Mouse (Mus musculus) ES-E14 (cell line): ENCODE data around the gene Nudt1. TPM values are rescaled to one million over a fixed set of nuclear protein-coding genes. Genes with fewer than 3 reads are reported as not detected.
A peak's percentile ranks its signal among the peaks of the same experiment; 100 is the strongest.

Source experiments
- DNase-seq: peaks from one replicate; pipeline ENCODE4 v3.0.0-alpha.2; 2013; ENCODE audit warnings: low read depth, low spot score
- H3K27ac ChIP-seq: 2 replicates; pipeline ENCODE4 v1.5.1; 2012; ENCODE audit warnings: low read depth, mild to moderate bottlenecking, low read length, moderate library complexity, mixed read lengths; ENCODE audit not compliant: poor library complexity, insufficient read depth, severe bottlenecking
- H3K36me3 ChIP-seq: 2 replicates; pipeline ENCODE4 v1.6.1; 2012; ENCODE audit warnings: mild to moderate bottlenecking, low read length, moderate library complexity, mixed read lengths; ENCODE audit not compliant: control insufficient read depth, poor library complexity, insufficient read depth, severe bottlenecking
- H3K4me1 ChIP-seq, 2 experiments: fragments of 150-350 bp in 1 of 2; sonication (generic) in 1 of 2; 2 replicates each; pipeline ENCODE4 v1.6.1; 2012; ENCODE audit warnings: low read length in 2 of 2, mild to moderate bottlenecking in 1 of 2, mixed read lengths in 1 of 2; ENCODE audit not compliant: control insufficient read depth in 2 of 2, insufficient read depth in 2 of 2, poor library complexity in 1 of 2
- H3K4me3 ChIP-seq, 2 experiments: fragments of 150-350 bp in 1 of 2; sonication (generic) in 1 of 2; 2 replicates each; pipeline ENCODE4 v1.5.1; 2012; ENCODE audit warnings: low read length in 2 of 2, low read depth in 1 of 2, mild to moderate bottlenecking in 1 of 2, mixed read lengths in 1 of 2; ENCODE audit not compliant: insufficient read depth in 1 of 2, poor library complexity in 1 of 2, severe bottlenecking in 1 of 2
- H3K9ac ChIP-seq: 2 replicates; pipeline ENCODE4 v1.6.1; 2012; ENCODE audit warnings: low read depth, mild to moderate bottlenecking, low read length, mixed read lengths; ENCODE audit not compliant: poor library complexity, insufficient read depth, severe bottlenecking
- H3K9me3 ChIP-seq: fragments of 150-350 bp; sonication (generic); 2 replicates; pipeline ENCODE4 v1.6.1; 2012; ENCODE audit warnings: low read depth, mild to moderate bottlenecking, low read length; ENCODE audit not compliant: control insufficient read depth, insufficient read depth
- CHD2 ChIP-seq: IDR thresholded peaks from 2 replicates; pipeline ENCODE4 v1.6.1; 2014; ENCODE audit warnings: mild to moderate bottlenecking, low read depth, low read length, inconsistent platforms
- HCFC1 ChIP-seq: IDR thresholded peaks from 2 replicates; pipeline ENCODE4 v1.6.1; 2012; ENCODE audit warnings: low read length, inconsistent platforms, borderline replicate concordance; ENCODE audit not compliant: insufficient read depth
- MAFK ChIP-seq: IDR thresholded peaks from 2 replicates; pipeline ENCODE4 v1.6.1; 2014; ENCODE audit warnings: mild to moderate bottlenecking, low read depth, low read length, inconsistent platforms; ENCODE audit not compliant: insufficient read depth
- ZC3H11A ChIP-seq: IDR thresholded peaks from 2 replicates; pipeline ENCODE4 v1.6.1; 2012; ENCODE audit warnings: low read depth, mild to moderate bottlenecking, inconsistent platforms, low read length, borderline replicate concordance
- ZNF384 ChIP-seq: IDR thresholded peaks from 2 replicates; pipeline ENCODE4 v1.6.1; 2012; ENCODE audit warnings: low read depth, low read length, inconsistent platforms
- in situ Hi-C, 2 experiments: fragments of 600-800 bp; cut with MboI; formaldehyde crosslinking; loops; one replicate each; pipeline ENCODE4 v1.15.1; 2025; ENCODE audit warnings: low sequenced_read_pairs in 2 of 2, inconsistent platforms in 1 of 2; ENCODE audit not compliant: unreplicated experiment in 2 of 2
- total RNA-seq: library from RNA; depleted of rRNA; stranded (reverse); fragments of 300-350 nt; gene quantifications from 2 replicates; pipeline ENCODE4 v1.2.3, GENCODE M21; 2012

Nudt1 gene
- total RNA-seq, 1 experiment, result 67.7 TPM

- H3K27ac ChIP-seq, result no peak overlapping the region
- TF ChIP-seq CHD2 (no peak), HCFC1 (no peak), ZNF384 (no peak), ZC3H11A (no peak), MAFK (no peak)
- H3K9ac ChIP-seq, result no peak overlapping the region
- DNase-seq, result no peak
- peaks cover 0 to 4% of the 10 kb centered on the region in 2 experiments; a peak in 1 of 4 replicates for H3K4me1 ChIP-seq
- H3K9me3 ChIP-seq, result no peaks in the 10 kb centered on the region
- H3K4me3 ChIP-seq, result no peak overlapping the region
- H3K36me3 ChIP-seq, result peaks cover 27% of the 10 kb centered on the region; the same call in 1 of the 2 replicates
- in situ Hi-C loops, result loop anchor here in 1 of 2 experiments (25.0 kb wide), 1 partner anchor 452 kb away; the partner anchor contains the start of genes Gm26938 and Psmg3
Observed at GRCm38 (mm10) chr5:140289161-140289560, 32.3 kb upstream of the Nudt1 start.

DNA sequence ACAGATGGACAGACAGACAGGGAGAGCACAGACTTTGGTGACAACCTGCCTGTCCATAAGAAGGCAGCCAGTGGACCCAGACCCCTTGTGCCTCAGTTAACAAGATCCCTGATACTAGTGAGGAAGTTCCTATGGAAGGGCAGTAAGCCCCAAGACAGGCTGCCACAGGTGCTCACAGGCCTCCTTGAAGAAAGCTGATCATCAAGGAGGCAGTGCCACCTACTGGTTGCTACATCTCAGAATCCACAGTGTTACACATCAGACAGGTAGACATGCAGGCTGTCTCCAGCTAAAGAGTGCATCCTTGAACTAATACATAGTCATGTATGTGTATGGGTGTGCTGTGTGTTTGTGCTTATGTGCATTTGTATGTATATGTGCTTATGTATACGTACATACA is 29.3 kb upstream of the Nudt1 start:
- TF ChIP-seq ZC3H11A, result peak; percentile 30; the same call in 1 of the 2 replicates
- no peak for TF ChIP-seq CHD2
- TF ChIP-seq MAFK, result no peak
- Histone ChIP-seq H3K4me1 (no peaks in the 10 kb centered on the region), H3K36me3 (peaks cover 40% of the 10 kb centered on the region), H3K9me3 (no peaks in the 10 kb centered on the region), H3K9ac (no peak overlapping the region), H3K27ac (no peak overlapping the region), H3K4me3 (no peak overlapping the region)
- in situ Hi-C loops, result loop anchor here in 1 of 2 experiments (25.0 kb wide), 1 partner anchor 455 kb away; the partner anchor contains the start of genes Gm26938 and Psmg3
- peak; percentile 40 for DNase-seq

GRCm38 (mm10) chr5:140298291-140298690 is 23.2 kb upstream of the Nudt1 start:
- in situ Hi-C loops, result loop anchor here in 1 of 2 experiments (25.0 kb wide), 1 partner anchor 461 kb away; the partner anchor contains the start of genes Gm26938 and Psmg3
- peaks cover 38% of the 10 kb centered on the region for H3K36me3 ChIP-seq

GRCm38 (mm10) chr5:140306016-140306415 is 15.4 kb upstream of the Nudt1 start:
- no peak for DNase-seq
- in situ Hi-C loops, result no loop called here
- H3K4me1 ChIP-seq, result peaks cover 0 to 6% of the 10 kb centered on the region in 2 experiments; a peak in 1 of 4 replicates
- no peak overlapping the region for H3K27ac ChIP-seq
- no peak overlapping the region for H3K9ac ChIP-seq
- TF ChIP-seq ZC3H11A (no peak), CHD2 (no peak), HCFC1 (no peak), ZNF384 (no peak), MAFK (no peak)
- no peaks in the 10 kb centered on the region for H3K9me3 ChIP-seq
- H3K4me3 ChIP-seq, result no peak overlapping the region
- peaks cover 62% of the 10 kb centered on the region for H3K36me3 ChIP-seq

More at GRCm38 (mm10) chr5:140298291-140298690, 23.2 kb upstream of the Nudt1 start:
- Histone ChIP-seq H3K4me3 (no peak overlapping the region), H3K9ac (no peak overlapping the region), H3K27ac (no peak overlapping the region), H3K4me1 (no peaks in the 10 kb centered on the region), H3K9me3 (no peaks in the 10 kb centered on the region)
- no peak for DNase-seq
- TF ChIP-seq MAFK (no peak), ZNF384 (no peak), CHD2 (no peak), HCFC1 (no peak), ZC3H11A (no peak)
